Mouse (Mus musculus) neural tube, embryonic 12.5 days (tissue): ENCODE measurements at regions not wholly inside any gene's neighbourhood (a gene's known extent, or its start where the extent isn't known, plus 50 kb on each side); places are given as distances from the start of the nearest gene placed in this dataset.

ENCODE experiments used
- ATAC-seq: fragments of 200-750 bp; cut with Nextera tagmentation; 2 replicates; pipeline ENCODE4 v1.8.0; 2017; ENCODE audit warnings: low read depth, mild to moderate bottlenecking, moderate TSS enrichment, moderate library complexity; ENCODE audit not compliant: low FRiP score
- H3K27ac ChIP-seq: fragments of 300-500 bp; sonication (generic); 2 replicates; pipeline ENCODE4 v1.5.1; 2016
- H3K27me3 ChIP-seq: fragments of 300-500 bp; sonication (generic); replicated peaks from 2 replicates; pipeline ENCODE4 v1.6.1; 2016; ENCODE audit warnings: mild to moderate bottlenecking
- H3K36me3 ChIP-seq: fragments of 300-500 bp; sonication (generic); 2 replicates; pipeline ENCODE4 v1.6.1; 2016; ENCODE audit warnings: mild to moderate bottlenecking
- H3K4me1 ChIP-seq: fragments of 300-500 bp; sonication (generic); 2 replicates; pipeline ENCODE4 v1.6.1; 2016
- H3K4me2 ChIP-seq: fragments of 300-500 bp; sonication (generic); replicated peaks from 2 replicates; pipeline ENCODE4 v1.6.1; 2016; ENCODE audit warnings: mild to moderate bottlenecking
- H3K4me3 ChIP-seq: fragments of 300-500 bp; sonication (generic); 2 replicates; pipeline ENCODE4 v1.5.1; 2016
- H3K9ac ChIP-seq: fragments of 300-500 bp; sonication (generic); 2 replicates; pipeline ENCODE4 v1.6.1; 2016; ENCODE audit warnings: mild to moderate bottlenecking
- H3K9me3 ChIP-seq: fragments of 300-500 bp; sonication (generic); 2 replicates; pipeline ENCODE4 v1.6.1; 2016; ENCODE audit warnings: mild to moderate bottlenecking
- WGBS: fragments of 180-500 bp; shearing (Covaris S2); methylation state at CpG from one replicate; pipeline ENCODE4 v1.1.7; 2016; 5-methylcytosine and 5-hydroxymethylcytosine counted together

- Histone ChIP-seq H3K27ac (no peak overlapping the region), H3K9me3 (no peaks in the 10 kb centered on the region), H3K27me3 (no peaks in the 10 kb centered on the region), H3K4me1 (no peaks in the 10 kb centered on the region), H3K36me3 (no peaks in the 10 kb centered on the region), H3K9ac (no peak overlapping the region), H3K4me2 (no peak overlapping the region), H3K4me3 (no peak overlapping the region)
- 70% methylated on average over 21 of the region's 21 CpGs for WGBS
- ATAC-seq = no peak
Observed at GRCm38 (mm10) chr3:54587127-54587995, 105.2 kb upstream of the Supt20 start.

- no peak overlapping the region for H3K27ac ChIP-seq
- H3K9ac ChIP-seq = no peak overlapping the region
- H3K4me3 ChIP-seq = no peak overlapping the region
- H3K9me3 ChIP-seq = no peaks in the 10 kb centered on the region
- no peak for ATAC-seq
- 69% methylated on average over 5 of the region's 5 CpGs for WGBS
- no peaks in the 10 kb centered on the region for H3K27me3 ChIP-seq
- H3K4me2 ChIP-seq = no peak overlapping the region
- no peaks in the 10 kb centered on the region for H3K36me3 ChIP-seq
- H3K4me1 ChIP-seq = no peaks in the 10 kb centered on the region
Observed at GRCm38 (mm10) chr3:54588198-54588597, 104.4 kb upstream of the Supt20 start.

- WGBS = 86% methylated on average over 9 of the region's 9 CpGs
- H3K4me2 ChIP-seq = no peak overlapping the region
- H3K4me3 ChIP-seq = no peak overlapping the region
- no peak for ATAC-seq
- no peaks in the 10 kb centered on the region for H3K27me3 ChIP-seq
- no peaks in the 10 kb centered on the region for H3K4me1 ChIP-seq
- H3K36me3 ChIP-seq = no peaks in the 10 kb centered on the region
- H3K9me3 ChIP-seq = no peaks in the 10 kb centered on the region
- H3K9ac ChIP-seq = no peak overlapping the region
- H3K27ac ChIP-seq = no peak overlapping the region
Observed at GRCm38 (mm10) chr3:54589976-54590375, 102.6 kb upstream of the Supt20 start.

GRCm38 (mm10) chr3:54591160-54591559 lies 101.4 kb upstream of the Supt20 start:
- Histone ChIP-seq H3K27me3 (no peaks in the 10 kb centered on the region), H3K4me3 (no peak overlapping the region), H3K9ac (no peak overlapping the region), H3K4me2 (no peak overlapping the region), H3K27ac (no peak overlapping the region), H3K36me3 (no peaks in the 10 kb centered on the region), H3K4me1 (no peaks in the 10 kb centered on the region), H3K9me3 (no peaks in the 10 kb centered on the region)
- ATAC-seq = no peak
- WGBS = 68% methylated on average over 3 of the region's 3 CpGs

GRCm38 (mm10) chr3:54592064-54592463 lies 100.5 kb upstream of the Supt20 start:
- Histone ChIP-seq H3K27ac (no peak overlapping the region), H3K27me3 (no peaks in the 10 kb centered on the region), H3K4me1 (no peaks in the 10 kb centered on the region), H3K9me3 (no peaks in the 10 kb centered on the region), H3K4me3 (no peak overlapping the region), H3K9ac (no peak overlapping the region), H3K36me3 (no peaks in the 10 kb centered on the region), H3K4me2 (no peak overlapping the region)
- WGBS = 80% methylated on average over 2 of the region's 2 CpGs
- ATAC-seq = no peak

GRCm38 (mm10) chr3:54592655-54593428 lies 99.8 kb upstream of the Supt20 start:
- H3K9me3 ChIP-seq = no peaks in the 10 kb centered on the region
- 80% methylated on average over 14 of the region's 14 CpGs for WGBS
- no peak for ATAC-seq
- H3K4me1 ChIP-seq = no peaks in the 10 kb centered on the region; the same call in 1 of the 2 replicates
- H3K27ac ChIP-seq = no peak overlapping the region
- no peak overlapping the region for H3K9ac ChIP-seq
- H3K4me3 ChIP-seq = no peak overlapping the region
- no peaks in the 10 kb centered on the region for H3K27me3 ChIP-seq
- no peaks in the 10 kb centered on the region for H3K36me3 ChIP-seq
- no peak overlapping the region for H3K4me2 ChIP-seq

GRCm38 (mm10) chr3:54595193-54595592 lies 97.4 kb upstream of the Supt20 start:
- Histone ChIP-seq H3K27me3 (no peaks in the 10 kb centered on the region), H3K4me2 (no peak overlapping the region), H3K4me3 (no peak overlapping the region), H3K36me3 (no peaks in the 10 kb centered on the region), H3K4me1 (peaks cover 5% of the 10 kb centered on the region; the same call in 1 of the 2 replicates), H3K27ac (no peak overlapping the region), H3K9me3 (no peaks in the 10 kb centered on the region), H3K9ac (no peak overlapping the region)
- no peak for ATAC-seq
- 87% methylated on average over 3 of the region's 3 CpGs for WGBS

- H3K4me1 ChIP-seq = peaks cover 5% of the 10 kb centered on the region; the same call in 1 of the 2 replicates
- H3K27ac ChIP-seq = no peak overlapping the region
- H3K4me3 ChIP-seq = no peak overlapping the region
- no peaks in the 10 kb centered on the region for H3K9me3 ChIP-seq
- no peaks in the 10 kb centered on the region for H3K36me3 ChIP-seq
- 71% methylated on average over 11 of the region's 11 CpGs for WGBS
- no peak overlapping the region for H3K4me2 ChIP-seq
- H3K9ac ChIP-seq = no peak overlapping the region
- no peaks in the 10 kb centered on the region for H3K27me3 ChIP-seq
- ATAC-seq = no peak
Observed at GRCm38 (mm10) chr3:54597326-54598274, 95.0 kb upstream of the Supt20 start.

- Histone ChIP-seq H3K36me3 (no peaks in the 10 kb centered on the region), H3K4me3 (no peak overlapping the region), H3K9ac (no peak overlapping the region), H3K4me1 (peaks cover 5% of the 10 kb centered on the region; the same call in 1 of the 2 replicates), H3K9me3 (no peaks in the 10 kb centered on the region), H3K27me3 (no peaks in the 10 kb centered on the region), H3K27ac (no peak overlapping the region), H3K4me2 (no peak overlapping the region)
- 0 out of 2 replicates have a peak, but pooled peaks have one; percentile 29 for ATAC-seq
- WGBS = 43% methylated on average over 5 of the region's 5 CpGs
Observed at GRCm38 (mm10) chr3:54598296-54598695, 94.3 kb upstream of the Supt20 start.

- Histone ChIP-seq H3K4me1 (no peaks in the 10 kb centered on the region), H3K4me2 (no peak overlapping the region), H3K9me3 (no peaks in the 10 kb centered on the region), H3K9ac (no peak overlapping the region), H3K27me3 (no peaks in the 10 kb centered on the region), H3K36me3 (no peaks in the 10 kb centered on the region), H3K4me3 (no peak overlapping the region), H3K27ac (no peak overlapping the region)
- WGBS = 87% methylated on average over 4 of the region's 4 CpGs
- no peak for ATAC-seq
Observed at GRCm38 (mm10) chr3:54604705-54605379, 87.8 kb upstream of the Supt20 start.

- H3K4me2 ChIP-seq = no peak overlapping the region
- H3K27ac ChIP-seq = no peak overlapping the region
- no peaks in the 10 kb centered on the region for H3K36me3 ChIP-seq
- H3K9me3 ChIP-seq = no peaks in the 10 kb centered on the region
- 78% methylated on average over 10 of the region's 10 CpGs for WGBS
- H3K4me1 ChIP-seq = no peaks in the 10 kb centered on the region
- H3K9ac ChIP-seq = no peak overlapping the region
- no peak for ATAC-seq
- H3K27me3 ChIP-seq = no peaks in the 10 kb centered on the region
- no peak overlapping the region for H3K4me3 ChIP-seq
Observed at GRCm38 (mm10) chr3:54611431-54611990, 81.1 kb upstream of the Supt20 start.
